Mouse (Mus musculus): ENCODE data around the gene Cdkl4. TPM values are rescaled to one million over a fixed set of nuclear protein-coding genes. Genes with fewer than 3 reads are reported as not detected.
A peak's percentile ranks its signal among the peaks of the same experiment; 100 is the strongest.

The Cdkl4 gene
- total and polyA plus RNA-seq, 3 experiments, result 0.42 to 0.71 TPM; not detected in 1

DNA sequence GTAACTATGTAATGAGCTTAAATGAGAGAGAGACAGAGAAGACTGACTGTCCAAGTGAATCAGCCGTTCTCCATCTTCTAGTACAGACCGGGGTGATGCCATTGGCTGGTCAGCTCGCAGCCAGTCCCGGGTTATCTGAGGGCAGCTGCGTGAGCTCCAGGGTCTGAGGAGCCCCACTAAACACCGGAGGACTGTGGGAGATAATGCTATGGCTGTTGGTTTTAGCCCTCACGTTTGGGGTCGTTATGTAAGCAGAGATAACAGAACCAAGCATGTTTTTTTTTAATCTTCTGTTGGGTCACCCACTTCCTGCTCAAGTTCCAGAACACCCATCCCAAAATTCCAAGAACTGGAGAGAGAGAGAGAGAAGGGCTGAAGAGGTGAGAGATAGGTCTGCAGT, 63.8 kb downstream of the Cdkl4 start:
- H3K4me3 ChIP-seq (ENCODE audit: control insufficient read depth in 1 of 2, insufficient read depth in 1 of 2, low read depth in 2 of 2, low read length in 2 of 2), result peak overlapping the region in 1 of 2 experiments; percentile 4; a peak in 1 of 4 replicates

DNA sequence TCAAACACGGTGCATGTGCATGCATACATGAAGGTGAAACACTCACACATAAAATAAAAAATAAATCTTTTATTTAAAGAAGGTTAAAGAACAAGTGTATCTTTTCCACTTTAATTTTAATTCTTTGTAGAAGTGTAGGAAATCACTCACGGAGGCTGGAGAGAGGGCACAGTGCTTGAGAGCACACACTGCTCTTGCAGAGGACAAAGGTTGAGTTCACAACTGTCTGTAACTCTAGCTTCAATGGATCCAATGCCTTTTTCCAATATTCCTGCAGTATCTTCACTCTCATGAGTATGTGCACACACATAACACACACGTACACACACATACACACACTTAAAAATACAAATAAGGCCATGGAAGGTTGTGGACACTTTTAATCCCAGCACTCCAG, 67.2 kb downstream of the Cdkl4 start:
- no peak for DNase-seq (ENCODE audit: low read depth, low spot score)
- Histone ChIP-seq H3K4me1 (ENCODE audit: control insufficient read depth in 1 of 2, insufficient read depth in 2 of 2, low read length in 2 of 2) (peaks cover 0 to 18% of the 10 kb centered on the region in 2 experiments; a peak in 3 of 4 replicates), H3K79me2 (ENCODE audit: control insufficient read depth, insufficient read depth, low read length, poor library complexity) (no peaks in the 10 kb centered on the region), H3K36me3 (ENCODE audit: control insufficient read depth in 1 of 2, insufficient read depth in 2 of 2, low read length in 2 of 2) (peaks cover 0 to 16% of the 10 kb centered on the region in 2 experiments; a peak in 2 of 4 replicates), H3K9ac (ENCODE audit: control insufficient read depth, low read depth, low read length, poor library complexity, severe bottlenecking) (no peak overlapping the region), H3K4me3 (ENCODE audit: control insufficient read depth in 1 of 2, insufficient read depth in 1 of 2, low read depth in 2 of 2, low read length in 2 of 2) (no peak overlapping the region), H3K27ac (ENCODE audit: control insufficient read depth, low read depth, low read length) (no peak overlapping the region), H3K27me3 (ENCODE audit: control insufficient read depth in 1 of 2, insufficient read depth in 2 of 2, low read length in 2 of 2) (no peaks in the 10 kb centered on the region), H3K9me3 (replicated peaks; ENCODE audit: insufficient read depth, low read length) (no peaks in the 10 kb centered on the region)
- TF ChIP-seq SIN3A (IDR thresholded peaks at IDR 0.05; ENCODE audit: low read length), result no peak
- TF ChIP-seq POLR2AphosphoS5 (IDR thresholded peaks at IDR 0.05; ENCODE audit: borderline replicate concordance, low read depth, low read length), result no peak
- no peak for TF ChIP-seq MXI1 (IDR thresholded peaks at IDR 0.05; ENCODE audit: low read depth, low read length)
- TF ChIP-seq GABPA (IDR thresholded peaks at IDR 0.05; ENCODE audit: low read depth, low read length), result no peak
- no peak for TF ChIP-seq NELFE (IDR thresholded peaks at IDR 0.05; ENCODE audit: low read depth, low read length)
- TF ChIP-seq CHD2 (IDR thresholded peaks at IDR 0.05; ENCODE audit: low read length), result no peak
- TF ChIP-seq MEF2A (IDR thresholded peaks at IDR 0.05; ENCODE audit: extremely low read depth, insufficient replicate concordance, low read depth, low read length, poor library complexity, severe bottlenecking), result no peak
- TF ChIP-seq KAT2A (conservative IDR thresholded peaks at IDR 0.05; ENCODE audit: low read depth, low read length), result no peak
- no peak for TF ChIP-seq MAX (IDR thresholded peaks at IDR 0.05; ENCODE audit: low read length)
- TF ChIP-seq GATA1 (IDR thresholded peaks at IDR 0.05; ENCODE audit: low read depth, low read length), result no peak
- no peak for TF ChIP-seq TAL1 (IDR thresholded peaks at IDR 0.05; ENCODE audit: low read length)
- no peak for TF ChIP-seq CHD1 (IDR thresholded peaks at IDR 0.05; ENCODE audit: low read depth, low read length)
- no peak for TF ChIP-seq UBTF (IDR thresholded peaks at IDR 0.05; ENCODE audit: borderline replicate concordance, insufficient read depth, low read depth, low read length)
- no peak for TF ChIP-seq EP300 (IDR thresholded peaks at IDR 0.05; ENCODE audit: low read depth in 1 of 2, low read length in 2 of 2)
- TF ChIP-seq TBP (IDR thresholded peaks at IDR 0.05; ENCODE audit: low read depth, low read length), result no peak
- no peak for TF ChIP-seq ZMIZ1 (IDR thresholded peaks at IDR 0.05; ENCODE audit: low read depth, low read length)
- no peak for TF ChIP-seq TCF12 (IDR thresholded peaks at IDR 0.05; ENCODE audit: low read depth, low read length)
- TF ChIP-seq CTCF (IDR thresholded peaks at IDR 0.05 in 2 of 3, conservative IDR thresholded peaks at IDR 0.05 in 1 of 3; ENCODE audit: control insufficient read depth in 1 of 3, insufficient read depth in 1 of 3, low read depth in 2 of 3, low read length in 3 of 3, poor library complexity in 1 of 3, severe bottlenecking in 1 of 3), result no peak
- no peak for TF ChIP-seq USF2 (IDR thresholded peaks at IDR 0.05; ENCODE audit: borderline replicate concordance in 1 of 2, insufficient read depth in 1 of 2, low read depth in 1 of 2, low read length in 2 of 2)

More for the DNA sequence above, 63.8 kb downstream of the Cdkl4 start:
- H3K27me3 ChIP-seq (ENCODE audit: control insufficient read depth in 1 of 2, insufficient read depth in 2 of 2, low read length in 2 of 2), result no peaks in the 10 kb centered on the region
- H3K36me3 ChIP-seq (ENCODE audit: control insufficient read depth in 1 of 2, insufficient read depth in 2 of 2, low read length in 2 of 2), result peaks cover 0 to 16% of the 10 kb centered on the region in 2 experiments; a peak in 2 of 4 replicates
- H3K9ac ChIP-seq (ENCODE audit: control insufficient read depth, low read depth, low read length, poor library complexity, severe bottlenecking), result peak overlapping the region; percentile 23
- DNase-seq (ENCODE audit: low read depth, low spot score), result peak; percentile 32
- peaks cover 0 to 18% of the 10 kb centered on the region in 2 experiments; a peak in 3 of 4 replicates for H3K4me1 ChIP-seq (ENCODE audit: control insufficient read depth in 1 of 2, insufficient read depth in 2 of 2, low read length in 2 of 2)
- 0 out of 2 replicates have a peak overlapping the region, but pooled peaks have one; percentile 21 for H3K27ac ChIP-seq (ENCODE audit: control insufficient read depth, low read depth, low read length)
- H3K9me3 ChIP-seq (replicated peaks; ENCODE audit: insufficient read depth, low read length), result no peaks in the 10 kb centered on the region
- TF ChIP-seq GABPA (IDR thresholded peaks at IDR 0.05; ENCODE audit: low read depth, low read length), result no peak
- 0 out of 2 replicates have a peak, but pooled peaks have one; percentile 26 for TF ChIP-seq TCF12 (IDR thresholded peaks at IDR 0.05; ENCODE audit: low read depth, low read length)
- no peak for TF ChIP-seq MXI1 (IDR thresholded peaks at IDR 0.05; ENCODE audit: low read depth, low read length)
- no peak for TF ChIP-seq ETS1 (IDR thresholded peaks at IDR 0.05; ENCODE audit: low read depth, low read length)
- no peak for TF ChIP-seq ZC3H11A (IDR thresholded peaks at IDR 0.05; ENCODE audit: low read depth, low read length)
- TF ChIP-seq BHLHE40 (IDR thresholded peaks at IDR 0.05; ENCODE audit: borderline replicate concordance, low read depth, low read length), result peak; percentile 90
- TF ChIP-seq GATA1 (IDR thresholded peaks at IDR 0.05; ENCODE audit: low read depth, low read length), result peak; percentile 51; the same call in 1 of the 2 replicates
- TF ChIP-seq TBP (IDR thresholded peaks at IDR 0.05; ENCODE audit: low read depth, low read length), result no peak
- no peak for TF ChIP-seq MEF2A (IDR thresholded peaks at IDR 0.05; ENCODE audit: extremely low read depth, insufficient replicate concordance, low read depth, low read length, poor library complexity, severe bottlenecking)
- TF ChIP-seq EP300 (IDR thresholded peaks at IDR 0.05; ENCODE audit: low read depth in 1 of 2, low read length in 2 of 2), result peak; percentile 40 to 70; a peak in 3 of 4 replicates
- H3K79me2 ChIP-seq (ENCODE audit: control insufficient read depth, insufficient read depth, low read length, poor library complexity), result no peaks in the 10 kb centered on the region
